In the genomic region with DNA sequence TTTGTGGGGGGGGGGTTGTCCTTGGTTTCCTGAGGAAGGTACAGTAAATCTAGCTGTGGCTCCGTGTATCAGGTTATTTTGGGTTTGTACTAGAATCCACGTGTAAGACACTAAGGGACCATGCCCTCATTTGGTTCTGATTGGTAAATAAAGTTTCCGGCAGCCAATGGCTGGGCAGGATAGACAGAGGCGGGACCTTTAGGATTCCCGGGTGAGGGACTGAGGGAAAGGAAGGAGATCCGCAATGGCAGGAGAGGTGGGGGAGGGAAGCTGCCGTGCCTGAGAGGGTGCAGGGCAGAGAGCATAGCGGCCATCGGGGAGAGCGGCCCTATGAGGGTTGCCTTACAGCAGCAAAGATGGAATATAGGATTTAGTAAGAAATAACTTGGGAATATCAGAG, we compare ENCODE assay signal across 9 mouse cellular contexts. TPM values are rescaled to one million over a fixed set of nuclear protein-coding genes. Genes with fewer than 3 reads are reported as not detected.
DNase-seq lines count a peak whose midpoint lies in the region; ATAC-seq and TF ChIP-seq lines count a peak whose summit lies in the region.
"Had no signal": no experiment of that assay in that cellular context is flagged by ENCODE, and none has a peak within 500 bp of the region (broad histone marks: within the 10 kb centered on the region; RNA-seq: fewer than 3 reads in every experiment).

No protein-coding gene starts in this region.

- TF ChIP-seq EP300 in CH12.LX (IDR thresholded peaks at IDR 0.05; ENCODE audit: low read length): no peak
- TF ChIP-seq EP300 in lung, postnatal 0 days (IDR thresholded peaks at IDR 0.05): no peak

- peaks cover 0 to 19% of the 10 kb centered on the region in 2 experiments; a peak in 3 of 4 replicates for H3K4me1 ChIP-seq in CH12.LX (ENCODE audit: control insufficient read depth in 1 of 2, insufficient read depth in 2 of 2)
- H3K4me1 ChIP-seq in heart, embryonic 12.5 days (replicated peaks): peaks cover 16% of the 10 kb centered on the region
- H3K4me1 ChIP-seq in kidney, embryonic 15.5 days: peaks cover 37% of the 10 kb centered on the region
- no peaks in the 10 kb centered on the region for H3K4me1 ChIP-seq in lung, postnatal 0 days (ENCODE audit: insufficient read depth, low read depth, low read length)

- dilution Hi-C loops in CH12.LX (cut with MboI; ENCODE audit: extremely low pct_ligation_motif_present, extremely low pct_unique_long_range_greater_than_20kb, low sequenced_read_pairs): no loop called here

- TF ChIP-seq CTCF in CH12.LX (conservative IDR thresholded peaks at IDR 0.05 in 1 of 2, IDR thresholded peaks at IDR 0.05 in 1 of 2; ENCODE audit: low read depth in 2 of 2, low read length in 2 of 2): no peak
- TF ChIP-seq CTCF in lung, postnatal 0 days (IDR thresholded peaks at IDR 0.05): no peak

- peak overlapping the region; percentile 48; the same call in 1 of the 2 replicates for H3K4me2 ChIP-seq in CH12.LX (ENCODE audit: insufficient read depth, low read depth, poor library complexity, severe bottlenecking)
- peak overlapping the region; percentile 66 for H3K4me2 ChIP-seq in heart, embryonic 12.5 days
- H3K4me2 ChIP-seq in kidney, embryonic 15.5 days: peak overlapping the region; percentile 48
- H3K4me2 ChIP-seq in lung, postnatal 0 days (replicated peaks; ENCODE audit: low read depth, low read length): peak overlapping the region; percentile 41

- TF ChIP-seq POLR2A in CH12.LX (IDR thresholded peaks at IDR 0.05; ENCODE audit: low read depth, low read length): no peak

- no peaks in the 10 kb centered on the region for H3K79me2 ChIP-seq in CH12.LX (replicated peaks; ENCODE audit: control insufficient read depth, extremely low read depth, insufficient read depth, poor library complexity, severe bottlenecking)

- no peak for TF ChIP-seq RAD21 in CH12.LX (IDR thresholded peaks at IDR 0.05; ENCODE audit: low read depth, low read length)

- H3K9me3 ChIP-seq in CH12.LX (replicated peaks; ENCODE audit: low read length): no peaks in the 10 kb centered on the region
- H3K9me3 ChIP-seq in heart, embryonic 12.5 days (replicated peaks): no peaks in the 10 kb centered on the region
- H3K9me3 ChIP-seq in kidney, embryonic 15.5 days (replicated peaks): no peaks in the 10 kb centered on the region
- H3K9me3 ChIP-seq in lung, postnatal 0 days (ENCODE audit: low read length): no peaks in the 10 kb centered on the region
- H3K9me3 ChIP-seq: megakaryocyte, embryonic 14.5 days had no signal

- WGBS in heart, embryonic 12.5 days: 12% methylated on average over 10 of the region's 10 CpGs
- whole genome bisulfite sequencing in kidney, embryonic 15.5 days: 18% methylated on average over 10 of the region's 10 CpGs
- WGBS in lung, postnatal 0 days: 26% methylated on average over 10 of the region's 10 CpGs

- H3K9ac ChIP-seq in CH12.LX (ENCODE audit: insufficient read depth, low read depth): no peak overlapping the region
- no peak overlapping the region; the same call in 1 of the 2 replicates for H3K9ac ChIP-seq in heart, embryonic 12.5 days
- H3K9ac ChIP-seq in kidney, embryonic 15.5 days: no peak overlapping the region
- H3K9ac ChIP-seq in lung, postnatal 0 days (replicated peaks; ENCODE audit: low read depth): no peak overlapping the region

- H3K27me3 ChIP-seq in CH12.LX (replicated peaks): no peaks in the 10 kb centered on the region
- H3K27me3 ChIP-seq in heart, embryonic 12.5 days (replicated peaks): no peaks in the 10 kb centered on the region
- no peaks in the 10 kb centered on the region for H3K27me3 ChIP-seq in kidney, embryonic 15.5 days
- no peaks in the 10 kb centered on the region for H3K27me3 ChIP-seq in lung, postnatal 0 days (replicated peaks; ENCODE audit: insufficient read depth, low read length)
- H3K27me3 ChIP-seq: megakaryocyte, embryonic 14.5 days had no signal

- no peak overlapping the region for H3K27ac ChIP-seq in CH12.LX (ENCODE audit: insufficient read depth, low read depth)
- no peak overlapping the region for H3K27ac ChIP-seq in heart, embryonic 12.5 days (ENCODE audit: poor library complexity, severe bottlenecking)
- H3K27ac ChIP-seq in kidney, embryonic 15.5 days: no peak overlapping the region
- no peak overlapping the region for H3K27ac ChIP-seq in lung, postnatal 0 days (ENCODE audit: low read length)

- H3K4me3 ChIP-seq in CH12.LX (replicated peaks in 1 of 3; ENCODE audit: low read depth in 2 of 3, low read length in 2 of 3, poor library complexity in 1 of 3): no peak overlapping the region
- peak overlapping the region; percentile 32 for H3K4me3 ChIP-seq in heart, embryonic 12.5 days
- H3K4me3 ChIP-seq in kidney, embryonic 15.5 days (replicated peaks): peak overlapping the region; percentile 6
- H3K4me3 ChIP-seq in lung, postnatal 0 days (ENCODE audit: low read depth, low read length): 0 out of 2 replicates have a peak overlapping the region, but pooled peaks have one; percentile 1
- H3K4me3 ChIP-seq: megakaryocyte, embryonic 14.5 days had no signal

- peaks cover 0 to 34% of the 10 kb centered on the region in 2 experiments for H3K36me3 ChIP-seq in CH12.LX (replicated peaks in 1 of 2; ENCODE audit: control insufficient read depth in 1 of 2, insufficient read depth in 1 of 2, low read length in 1 of 2)
- peaks cover 5% of the 10 kb centered on the region for H3K36me3 ChIP-seq in heart, embryonic 12.5 days
- peaks cover 16% of the 10 kb centered on the region for H3K36me3 ChIP-seq in kidney, embryonic 15.5 days
- H3K36me3 ChIP-seq in lung, postnatal 0 days (ENCODE audit: insufficient read depth, low read length): no peaks in the 10 kb centered on the region

- ATAC-seq in heart, embryonic 12.5 days (ENCODE audit: insufficient number of reproducible peaks, low FRiP score): peak; percentile 53
- ATAC-seq in kidney, embryonic 15.5 days (replicated peaks; ENCODE audit: low FRiP score): peak; percentile 67
- ATAC-seq in lung, postnatal 0 days: peak; percentile 76

- in situ Hi-C loops in CH12.LX (cut with MboI; ENCODE audit: low pct_ligation_motif_present, low pct_unique_long_range_greater_than_20kb, low sequenced_read_pairs): no loop called here

- DNase-seq in CH12.LX (ENCODE audit: extremely low read depth): no peak
- DNase-seq in adrenal gland, adult 8-10 months: peak; percentile 23
- DNase-seq in lung, postnatal 0 days (ENCODE audit: low spot score): peak; percentile 37
- peak; percentile 30 for DNase-seq in yolk sac, embryonic 10.5 days (ENCODE audit: low spot score)
- DNase-seq in natural killer cell, adult 2 months (ENCODE audit: low spot score in 2 of 2): no peak
- DNase-seq in spleen, postnatal 14 days (ENCODE audit: low spot score in 2 of 2): no peak

TF ChIP-seq in CH12.LX, 34 proteins besides CTCF, POLR2A, EP300 and RAD21:
- TF ChIP-seq E2F4 (IDR thresholded peaks at IDR 0.05; ENCODE audit: insufficient replicate concordance, low read depth, low read length) (no peak), ZNF384 (IDR thresholded peaks at IDR 0.05; ENCODE audit: low read depth, low read length) (no peak), PAX5 (IDR thresholded peaks at IDR 0.05; ENCODE audit: low read length) (no peak), MXI1 (IDR thresholded peaks at IDR 0.05; ENCODE audit: low read depth, low read length) (no peak), RCOR1 (conservative IDR thresholded peaks at IDR 0.05; ENCODE audit: low read depth, low read length) (no peak), MYC (IDR thresholded peaks at IDR 0.05; ENCODE audit: low read depth, low read length) (no peak), TBP (conservative IDR thresholded peaks at IDR 0.05; ENCODE audit: low read depth, low read length) (no peak), TCF12 (IDR thresholded peaks at IDR 0.05; ENCODE audit: low read depth, low read length) (no peak), UBTF (IDR thresholded peaks at IDR 0.05; ENCODE audit: low read depth, low read length) (no peak), ZKSCAN1 (IDR thresholded peaks at IDR 0.05; ENCODE audit: borderline replicate concordance, low read depth, low read length) (no peak), KAT2A (IDR thresholded peaks at IDR 0.05; ENCODE audit: insufficient replicate concordance, low read length) (no peak), ZC3H11A (IDR thresholded peaks at IDR 0.05; ENCODE audit: low read depth, low read length) (no peak), SMC3 (IDR thresholded peaks at IDR 0.05; ENCODE audit: low read depth, low read length) (no peak), ELF1 (IDR thresholded peaks at IDR 0.05; ENCODE audit: low read depth, low read length) (no peak), GABPA (IDR thresholded peaks at IDR 0.05; ENCODE audit: insufficient replicate concordance, low read depth, low read length) (no peak), SIN3A (IDR thresholded peaks at IDR 0.05; ENCODE audit: low read length) (no peak)

RNA-seq across cellular contexts. Expression of gene Pdcd5, which starts 39.9 kb away (rescaled TPM):
- total RNA-seq in CH12.LX (2012; rRNA removed) (174 and 227 TPM in 2 replicates), CH12.LX (2014; rRNA removed) (241 and 294 TPM in 2 replicates)
- polyA plus RNA-seq in CH12.LX (2012; ENCODE audit: insufficient read length, low read depth): 242 and 272 TPM in 2 replicates
- 10 to 100 TPM; 50.4 to 60.7 (median 53.5) TPM for total RNA-seq in adrenal gland, adult 8-10 months (2022)
- polyA plus RNA-seq in heart, embryonic 12.5 days (2016; fragmentation: Nextera tagmentation; extraction: Ambion mirVana): 293 and 296 TPM in 2 replicates
- polyA plus RNA-seq in kidney, embryonic 15.5 days (2015; fragmentation: Nextera tagmentation; extraction: Ambion mirVana): 240 and 241 TPM in 2 replicates
- 160 and 169 TPM in 2 replicates for polyA plus RNA-seq in lung, postnatal 0 days (2015; fragmentation: Nextera tagmentation; extraction: Ambion mirVana)

Comparison
In these comparisons a context has a peak if more than half of its experiments do, and no peak if none do; other contexts are left out.
1. DNase-seq: peak in adrenal gland, adult 8-10 months (single experiment), lung, postnatal 0 days (single experiment) and yolk sac, embryonic 10.5 days (single experiment); none in CH12.LX (single experiment), natural killer cell, adult 2 months (0 of 2) and spleen, postnatal 14 days (0 of 2).
2. H3K4me3 ChIP-seq: peak in heart, embryonic 12.5 days (single experiment), kidney, embryonic 15.5 days (single experiment) and lung, postnatal 0 days (single experiment); none in CH12.LX (0 of 3).
3. Peak in every context shown above with its lines, with median percentiles within 50 percentile points of each other: H3K4me2 ChIP-seq and ATAC-seq.